Mouse (Mus musculus): ENCODE data around the gene Bcl2l13.
"Not testable (repeated sequence)": the region's sequence is repeated elsewhere in the genome, so short reads cannot be mapped to it uniquely, and the experiment has no call there.

The Bcl2l13 gene

DNA sequence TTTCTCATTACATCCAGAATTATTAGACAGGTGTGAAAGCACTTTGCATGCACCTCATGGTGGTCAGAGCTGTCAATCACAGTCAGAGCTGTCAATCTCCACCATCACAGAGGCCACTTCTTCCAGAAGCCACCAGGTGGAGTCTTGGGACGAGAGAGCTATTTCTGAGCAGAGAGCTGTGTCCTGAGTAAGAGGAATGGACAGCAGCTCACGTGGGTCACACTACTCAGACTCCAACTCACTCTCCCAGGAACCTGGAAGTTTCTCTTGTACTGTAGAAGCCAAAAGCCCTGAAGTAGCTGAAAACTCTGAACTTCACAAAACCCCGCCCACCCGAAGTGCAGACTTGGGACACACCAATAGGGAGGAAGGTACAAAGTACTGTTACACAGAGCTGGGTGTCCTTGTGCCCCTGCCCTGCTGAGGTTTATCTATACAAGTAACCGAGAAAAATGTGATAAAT is 67.5 kb downstream of the Bcl2l13 start:
- DNase-seq = peak; percentile 94

GRCm38 (mm10) chr6:120903961-120904360 is 67.9 kb downstream of the Bcl2l13 start:
- DNase-seq = no peak

- DNase-seq = peak; percentile 93
Observed at GRCm38 (mm10) chr6:120905111-120905510, 69.1 kb downstream of the Bcl2l13 start.

GRCm38 (mm10) chr6:120906521-120906920 is 70.5 kb downstream of the Bcl2l13 start:
- peak; percentile 88 for DNase-seq

DNA sequence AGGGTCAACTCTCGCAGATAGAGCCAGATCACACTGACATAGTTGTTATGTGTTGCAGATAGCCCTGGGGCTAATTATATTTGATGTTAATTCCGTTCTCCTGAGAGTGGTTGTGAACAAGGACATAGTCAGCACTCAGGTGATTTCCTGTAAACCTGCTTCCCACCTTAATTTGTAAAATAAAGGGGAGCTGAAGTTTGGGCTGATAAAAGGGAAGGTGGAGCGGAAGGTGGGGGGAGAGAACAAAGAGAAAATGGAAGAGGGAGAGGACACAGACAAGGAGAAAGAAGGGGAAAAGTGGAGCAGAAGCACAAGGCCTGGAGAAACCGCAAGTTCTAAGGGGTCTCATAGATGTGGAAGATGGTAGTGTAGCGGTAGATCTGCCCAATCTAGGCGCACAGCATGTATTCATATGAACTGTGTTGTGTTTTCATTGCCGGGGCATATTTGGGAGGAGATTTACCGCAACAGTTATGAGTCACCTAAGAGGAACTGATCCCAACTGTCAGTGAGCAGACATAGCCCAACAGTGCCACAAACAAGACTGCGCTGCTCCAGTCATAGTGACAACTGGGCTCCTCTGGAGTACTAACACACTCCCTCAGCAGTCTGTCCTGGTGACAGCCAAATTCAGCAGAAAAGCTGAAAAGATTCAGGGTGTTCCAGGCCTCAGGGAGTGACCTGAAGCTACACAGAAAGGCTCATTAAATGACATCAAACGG is 72.0 kb downstream of the Bcl2l13 start:
- DNase-seq = not testable (repeated sequence)

GRCm38 (mm10) chr6:120909501-120909900 is 73.5 kb downstream of the Bcl2l13 start:
- DNase-seq = no peak

DNA sequence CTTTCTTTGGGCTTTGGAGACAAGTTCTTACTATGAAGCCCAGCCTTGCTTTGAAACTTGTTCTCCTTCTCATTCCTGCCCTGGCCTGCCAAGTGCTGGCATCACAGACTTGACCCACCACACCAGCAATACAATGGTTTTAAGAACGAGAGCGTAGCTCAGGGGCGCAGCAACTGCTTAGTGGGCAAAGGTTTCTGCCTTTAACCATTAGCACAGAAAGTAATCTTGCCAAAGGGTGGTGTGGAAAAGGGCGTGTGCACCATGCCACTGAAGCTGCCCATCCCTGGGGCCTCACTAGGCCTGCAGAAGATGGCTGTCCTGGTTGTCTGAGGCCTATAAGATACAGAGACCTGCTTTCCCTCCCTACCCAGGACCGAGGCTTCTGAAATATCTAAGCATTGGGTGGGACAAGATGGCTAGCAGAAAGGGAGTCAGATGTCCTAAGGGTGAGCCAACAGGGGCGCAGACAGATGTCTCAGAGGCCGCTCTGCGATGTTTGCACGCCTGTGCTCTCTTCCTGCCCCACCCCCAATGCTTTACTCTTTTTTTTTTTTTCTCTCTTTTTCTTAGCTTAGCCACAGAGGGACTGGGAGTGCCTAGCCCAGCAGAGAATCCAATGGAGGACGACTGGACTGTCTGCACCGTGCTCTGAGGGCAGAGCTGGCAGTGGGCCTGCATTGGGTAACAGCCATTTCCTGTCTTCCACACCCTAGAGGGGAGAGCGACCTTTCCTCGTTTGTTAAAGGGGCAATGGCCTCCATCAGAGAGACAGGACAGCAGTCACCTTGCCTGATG is 75.4 kb downstream of the Bcl2l13 start:
- DNase-seq = peak; percentile 69

GRCm38 (mm10) chr6:120912931-120913330 is 76.9 kb downstream of the Bcl2l13 start:
- DNase-seq = peak; percentile 81

GRCm38 (mm10) chr6:120913783-120914182 is 77.8 kb downstream of the Bcl2l13 start:
- DNase-seq = no peak

DNA sequence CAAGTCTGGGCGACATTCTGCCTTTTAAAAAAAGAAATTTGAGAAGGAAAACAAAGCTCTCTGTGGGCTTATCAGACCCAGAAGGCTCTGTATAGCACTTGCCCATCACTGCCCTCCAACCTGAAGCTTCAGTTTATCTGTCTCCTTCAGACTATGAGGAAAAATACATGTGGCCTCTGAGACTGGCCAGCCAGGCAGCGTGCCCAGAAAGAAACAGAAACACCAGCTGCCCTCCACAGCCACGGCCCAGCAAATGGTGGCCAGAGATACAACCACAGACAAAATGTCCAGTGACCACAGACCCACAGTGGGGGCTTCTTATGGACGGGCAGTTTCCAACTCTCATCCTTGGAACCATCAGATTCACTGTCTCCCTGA is 78.5 kb downstream of the Bcl2l13 start:
- DNase-seq = no peak

- peak; percentile 72 for DNase-seq
Observed at GRCm38 (mm10) chr6:120914911-120915648, 79.1 kb downstream of the Bcl2l13 start.

- DNase-seq = no peak
Observed at GRCm38 (mm10) chr6:120915649-120915975, 79.6 kb downstream of the Bcl2l13 start.

DNA sequence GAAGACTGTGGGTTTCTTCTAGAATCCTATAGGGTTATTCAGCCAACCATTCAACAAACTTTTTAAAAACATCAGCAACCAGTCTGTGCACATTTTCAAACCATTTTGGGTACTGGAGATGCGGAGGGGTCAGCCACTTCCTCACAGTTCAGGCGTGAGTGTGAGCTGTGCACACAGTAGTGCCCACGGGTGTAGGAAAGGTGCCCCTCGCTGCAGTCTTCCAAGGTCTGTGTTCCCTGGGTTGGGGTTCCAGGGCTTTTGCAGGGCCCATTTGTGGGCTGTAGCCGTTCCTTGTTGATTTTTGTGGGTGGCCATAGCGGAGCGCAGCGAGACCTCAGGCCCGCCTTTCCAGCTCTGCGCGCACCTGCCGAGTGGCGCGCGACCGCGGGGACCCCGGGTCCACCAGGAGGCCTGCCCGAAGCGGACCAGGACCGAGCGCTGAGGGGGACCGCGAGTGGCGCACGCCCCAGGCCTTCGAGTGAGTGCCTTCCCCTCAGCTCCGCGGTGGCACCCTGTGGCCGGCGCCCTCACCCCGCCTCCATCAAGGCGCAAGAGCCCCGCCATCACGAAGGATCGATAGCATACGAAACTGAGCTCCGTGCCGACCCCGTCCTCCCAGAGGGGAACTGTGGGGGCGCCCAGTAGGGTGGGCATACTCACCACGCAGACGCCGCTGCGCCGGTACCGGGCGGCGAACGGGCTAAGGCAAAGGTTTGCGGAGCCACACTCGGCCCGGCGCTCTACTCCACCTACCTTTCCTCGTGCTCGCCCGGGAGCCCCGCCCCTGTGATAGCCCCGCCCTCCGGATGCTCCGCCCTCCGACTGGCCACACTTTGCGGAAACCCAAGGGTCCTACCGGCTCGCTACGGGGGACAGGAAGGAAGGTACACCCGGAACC is 80.3 kb downstream of the Bcl2l13 start, which contains the start of gene Bid:
Gene Bid (minus strand): TSS at position 780 of the 898 bp plus-strand sequence.
- peak; percentile 96 for DNase-seq

GRCm38 (mm10) chr6:120916972-120917881 is 81.2 kb downstream of the Bcl2l13 start:
- not testable (repeated sequence) for DNase-seq

- no peak for DNase-seq
Observed at GRCm38 (mm10) chr6:120917975-120918374, 82.0 kb downstream of the Bcl2l13 start.

GRCm38 (mm10) chr6:120924791-120925321 is 88.8 kb downstream of the Bcl2l13 start:
- DNase-seq = not testable (repeated sequence)

GRCm38 (mm10) chr6:120926880-120927279 is 90.9 kb downstream of the Bcl2l13 start:
- no peak for DNase-seq

GRCm38 (mm10) chr6:120927765-120928164 is 91.8 kb downstream of the Bcl2l13 start:
- DNase-seq = peak; percentile 82

GRCm38 (mm10) chr6:120929421-120929820 is 93.4 kb downstream of the Bcl2l13 start:
- DNase-seq = no peak

- DNase-seq = no peak
Observed at GRCm38 (mm10) chr6:120930450-120931306, 94.7 kb downstream of the Bcl2l13 start.

Data from kidney, adult 9 months (tissue).